Mouse (Mus musculus): ENCODE measurements around the gene Arhgef5. TPM values are rescaled to one million over a fixed set of nuclear protein-coding genes. Genes with fewer than 3 reads are reported as not detected.
A peak's percentile ranks its signal among the peaks of the same experiment; 100 is the strongest.
"Not testable (repeated sequence)": the region's sequence is repeated elsewhere in the genome, so short reads cannot be mapped to it uniquely, and the experiment has no call there.

The Arhgef5 gene
- polyA plus RNA-seq (2015; fragmentation: Nextera tagmentation; extraction: Ambion mirVana), result 13.2 and 16.3 TPM in 2 replicates

DNA sequence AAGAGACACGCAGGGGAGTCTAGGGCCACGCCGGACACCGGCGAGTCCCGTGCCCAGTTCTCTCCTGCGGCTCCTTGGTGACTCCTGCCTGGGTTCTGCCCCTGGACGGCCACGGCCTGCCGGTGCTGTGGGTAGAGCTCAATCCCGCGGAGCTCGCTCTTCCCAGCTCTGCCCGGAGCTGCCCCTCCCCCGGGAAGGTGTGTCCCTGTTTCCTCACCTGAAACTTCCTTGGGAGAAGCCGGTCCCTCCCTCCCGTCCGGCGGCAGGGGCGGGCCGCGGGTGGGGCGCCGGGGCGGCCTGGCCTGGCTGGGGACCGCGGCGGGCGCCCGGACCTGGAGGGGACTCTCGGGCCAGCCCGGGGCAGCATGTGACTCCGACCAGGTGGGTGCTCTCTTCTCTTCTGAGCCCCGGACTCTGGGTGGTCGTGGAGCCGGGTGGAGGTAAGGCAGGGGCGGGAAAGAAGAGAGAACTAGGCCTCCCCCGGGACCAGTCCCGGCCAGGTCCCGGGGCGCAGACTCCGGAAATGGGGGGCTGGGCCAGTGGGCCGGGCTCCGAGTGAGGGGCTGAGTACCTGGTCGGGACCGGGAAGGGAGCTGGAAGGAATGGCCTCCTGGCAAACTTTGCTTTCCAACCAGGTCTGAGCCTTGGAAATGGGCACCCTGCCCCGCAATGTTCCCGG is at the start of gene Arhgef5:
Gene Arhgef5, plus strand, starts transcription at position 220 of the 679 bp plus-strand sequence.
- Histone ChIP-seq H3K4me2 (replicated peaks; ENCODE audit: low read depth, low read length) (peak within 1 kb of the TSS; percentile 81), H3K9me3 (ENCODE audit: low read length) (no peaks in the 10 kb centered on the region), H3K4me1 (ENCODE audit: insufficient read depth, low read depth, low read length) (peaks cover 9% of the 10 kb centered on the region; the same call in 1 of the 2 replicates), H3K27me3 (replicated peaks; ENCODE audit: insufficient read depth, low read length) (no peaks in the 10 kb centered on the region), H3K9ac (replicated peaks; ENCODE audit: low read depth) (peak within 1 kb of the TSS; percentile 88), H3K27ac (ENCODE audit: low read length) (peak within 1 kb of the TSS; percentile 91), H3K4me3 (ENCODE audit: low read depth, low read length) (peak within 1 kb of the TSS; percentile 92), H3K36me3 (ENCODE audit: insufficient read depth, low read length) (no peaks in the 10 kb centered on the region)
- TF ChIP-seq EP300 (IDR thresholded peaks at IDR 0.05) (no peak), CTCF (IDR thresholded peaks at IDR 0.05) (no peak)
- WGBS, result under 1% methylated on average over 30 of the region's 48 CpGs
- DNase-seq (ENCODE audit: low spot score) (peak; percentile 89), ATAC-seq (peak; percentile 94)

DNA sequence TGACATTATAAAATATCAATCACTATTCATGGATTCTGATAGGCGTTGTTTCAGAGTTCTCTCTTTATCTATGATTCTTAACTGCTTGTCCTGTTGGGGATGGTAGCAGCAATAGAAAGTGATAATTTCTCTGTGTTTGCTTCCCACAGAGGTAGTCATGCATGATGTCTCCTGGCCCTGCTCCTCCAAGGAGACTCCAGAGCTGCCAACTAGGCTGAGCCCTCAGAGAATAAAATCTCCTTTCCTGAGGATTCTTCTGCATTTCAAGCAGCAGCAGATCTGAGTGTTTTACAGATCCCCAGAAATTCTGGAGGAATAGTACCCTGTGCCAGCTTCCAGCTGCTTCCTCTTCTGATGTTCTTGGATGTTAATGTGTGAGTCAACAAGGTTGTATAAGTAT is 34.1 kb upstream of the Arhgef5 start, which contains the start of gene Olfr47:
Gene Olfr47, plus strand, starts transcription at position 275 of the 400 bp plus-strand sequence.
- H3K36me3 ChIP-seq (ENCODE audit: insufficient read depth, low read length); DNase-seq (ENCODE audit: low spot score); ATAC-seq; H3K9ac ChIP-seq (replicated peaks; ENCODE audit: low read depth); H3K4me3 ChIP-seq (ENCODE audit: low read depth, low read length); H3K27me3 ChIP-seq (replicated peaks; ENCODE audit: insufficient read depth, low read length); H3K4me1 ChIP-seq (ENCODE audit: insufficient read depth, low read depth, low read length); H3K4me2 ChIP-seq (replicated peaks; ENCODE audit: low read depth, low read length); H3K9me3 ChIP-seq (ENCODE audit: low read length); H3K27ac ChIP-seq (ENCODE audit: low read length): not testable (repeated sequence)
- 73% methylated on average over 1 of the region's 1 CpGs for WGBS

GRCm38 (mm10) chr6:43242061-43242460 is 23.3 kb upstream of the Arhgef5 start:
- TF ChIP-seq CTCF (IDR thresholded peaks at IDR 0.05) (peak; percentile 58), EP300 (IDR thresholded peaks at IDR 0.05) (no peak)
- Histone ChIP-seq H3K27ac (ENCODE audit: low read length) (no peak overlapping the region), H3K36me3 (ENCODE audit: insufficient read depth, low read length) (no peaks in the 10 kb centered on the region), H3K9ac (replicated peaks; ENCODE audit: low read depth) (no peak overlapping the region), H3K27me3 (replicated peaks; ENCODE audit: insufficient read depth, low read length) (no peaks in the 10 kb centered on the region), H3K4me1 (ENCODE audit: insufficient read depth, low read depth, low read length) (no peaks in the 10 kb centered on the region), H3K4me3 (ENCODE audit: low read depth, low read length) (no peak overlapping the region), H3K4me2 (replicated peaks; ENCODE audit: low read depth, low read length) (no peak overlapping the region), H3K9me3 (ENCODE audit: low read length) (no peaks in the 10 kb centered on the region)
- WGBS, result 15% methylated on average over 4 of the region's 4 CpGs
- DNase-seq (ENCODE audit: low spot score), result no peak
- ATAC-seq, result no peak

DNA sequence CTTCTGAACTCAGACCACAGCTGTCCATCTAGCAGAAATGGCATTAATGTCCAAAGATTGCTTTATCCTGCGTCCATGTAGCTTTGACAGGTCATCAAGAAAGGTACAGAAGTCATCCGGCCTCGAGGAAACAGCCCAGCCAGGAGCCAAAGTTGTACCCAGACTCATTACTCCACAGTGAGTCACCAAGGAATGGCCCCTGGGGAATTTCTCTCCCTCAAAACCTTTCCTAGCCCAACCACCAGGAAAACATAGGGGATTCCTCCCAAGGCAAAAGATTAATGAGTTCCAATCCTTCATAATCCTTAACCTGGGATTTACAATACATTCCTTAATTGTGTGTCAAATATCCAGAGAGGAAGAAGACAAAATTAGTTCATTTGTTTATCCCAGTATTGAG is 18.0 kb upstream of the Arhgef5 start:
- WGBS, result 52% methylated on average over 3 of the region's 3 CpGs
- no peak overlapping the region for H3K9ac ChIP-seq (replicated peaks; ENCODE audit: low read depth)
- no peak for DNase-seq (ENCODE audit: low spot score)
- H3K27me3 ChIP-seq (replicated peaks; ENCODE audit: insufficient read depth, low read length), result no peaks in the 10 kb centered on the region
- H3K4me3 ChIP-seq (ENCODE audit: low read depth, low read length), result no peak overlapping the region
- no peak for ATAC-seq
- H3K27ac ChIP-seq (ENCODE audit: low read length), result no peak overlapping the region
- TF ChIP-seq EP300 (IDR thresholded peaks at IDR 0.05) (no peak), CTCF (IDR thresholded peaks at IDR 0.05) (no peak)
- no peaks in the 10 kb centered on the region for H3K36me3 ChIP-seq (ENCODE audit: insufficient read depth, low read length)
- H3K9me3 ChIP-seq (ENCODE audit: low read length), result no peaks in the 10 kb centered on the region
- no peak overlapping the region for H3K4me2 ChIP-seq (replicated peaks; ENCODE audit: low read depth, low read length)
- H3K4me1 ChIP-seq (ENCODE audit: insufficient read depth, low read depth, low read length), result no peaks in the 10 kb centered on the region

DNA sequence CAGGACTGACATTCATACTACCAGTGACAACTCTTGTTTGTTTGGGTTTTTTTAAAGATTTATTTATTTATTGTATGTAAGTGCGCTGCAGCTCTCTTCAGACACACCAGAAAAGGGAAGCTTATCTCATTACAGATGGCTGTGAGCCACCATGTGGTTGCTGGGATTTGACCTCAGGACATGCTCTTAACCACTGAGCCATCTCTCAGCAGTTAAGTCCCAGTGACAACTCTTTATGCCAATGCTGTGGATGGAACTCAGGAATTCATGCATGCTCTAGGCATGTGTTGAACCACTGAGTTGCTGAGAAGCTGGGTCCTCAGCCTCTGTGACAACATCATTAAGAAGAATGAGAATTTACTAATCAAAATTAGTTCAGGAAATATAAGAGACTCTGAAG is 12.4 kb upstream of the Arhgef5 start:
- Histone ChIP-seq H3K4me2 (replicated peaks; ENCODE audit: low read depth, low read length) (no peak overlapping the region), H3K27me3 (replicated peaks; ENCODE audit: insufficient read depth, low read length) (no peaks in the 10 kb centered on the region), H3K36me3 (ENCODE audit: insufficient read depth, low read length) (no peaks in the 10 kb centered on the region), H3K4me1 (ENCODE audit: insufficient read depth, low read depth, low read length) (no peaks in the 10 kb centered on the region), H3K27ac (ENCODE audit: low read length) (no peak overlapping the region), H3K9ac (replicated peaks; ENCODE audit: low read depth) (no peak overlapping the region), H3K9me3 (ENCODE audit: low read length) (no peaks in the 10 kb centered on the region), H3K4me3 (ENCODE audit: low read depth, low read length) (no peak overlapping the region)
- DNase-seq (ENCODE audit: low spot score) (no peak), ATAC-seq (no peak)
- WGBS, result 67% methylated on average over 1 of the region's 1 CpGs
- TF ChIP-seq EP300 (IDR thresholded peaks at IDR 0.05) (no peak), CTCF (IDR thresholded peaks at IDR 0.05) (no peak)

DNA sequence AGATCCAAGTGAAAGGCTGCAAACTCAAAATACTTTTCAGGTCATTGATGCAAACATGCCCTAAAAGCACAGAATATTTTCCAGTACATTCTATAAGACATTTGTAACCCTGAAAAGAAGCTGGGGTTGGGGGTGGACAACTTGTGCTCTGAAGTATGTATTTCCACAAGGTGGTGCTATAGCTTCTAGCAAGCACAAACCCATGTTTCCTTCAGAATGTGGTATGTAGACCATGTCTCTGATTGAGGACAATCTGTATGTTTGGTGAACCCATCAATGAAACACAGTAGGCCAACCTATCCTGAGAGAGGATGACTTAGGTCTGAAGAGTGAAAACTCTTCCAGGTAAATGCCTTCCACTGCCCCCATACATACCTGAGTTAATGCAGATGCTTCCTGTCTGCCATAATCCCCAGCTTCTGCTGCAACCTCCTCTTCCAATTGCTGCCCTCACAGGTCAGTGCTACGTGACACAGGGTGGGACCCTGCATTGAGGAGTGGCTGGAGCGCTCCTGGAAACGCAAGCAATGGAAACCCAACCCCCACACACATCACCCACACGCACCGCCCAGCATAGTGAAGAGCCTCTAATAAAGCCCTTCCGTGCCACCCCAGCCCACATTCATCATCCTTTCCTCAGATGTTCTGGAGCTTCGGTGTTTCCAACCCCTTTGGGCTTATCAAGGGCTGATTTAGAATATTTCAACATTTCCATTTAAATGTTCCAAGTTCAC is 11.0 kb upstream of the Arhgef5 start:
- Histone ChIP-seq H3K4me2 (replicated peaks; ENCODE audit: low read depth, low read length) (no peak overlapping the region), H3K9me3 (ENCODE audit: low read length) (no peaks in the 10 kb centered on the region), H3K9ac (replicated peaks; ENCODE audit: low read depth) (no peak overlapping the region), H3K4me1 (ENCODE audit: insufficient read depth, low read depth, low read length) (no peaks in the 10 kb centered on the region), H3K4me3 (ENCODE audit: low read depth, low read length) (no peak overlapping the region), H3K36me3 (ENCODE audit: insufficient read depth, low read length) (no peaks in the 10 kb centered on the region), H3K27me3 (replicated peaks; ENCODE audit: insufficient read depth, low read length) (no peaks in the 10 kb centered on the region), H3K27ac (ENCODE audit: low read length) (no peak overlapping the region)
- 62% methylated on average over 7 of the region's 7 CpGs for WGBS
- ATAC-seq, result peak; percentile 59; the same call in 1 of the 2 replicates
- TF ChIP-seq EP300 (IDR thresholded peaks at IDR 0.05) (no peak), CTCF (IDR thresholded peaks at IDR 0.05) (peak; percentile 88)
- DNase-seq (ENCODE audit: low spot score), result peak; percentile 83
